Comparison of ENCODE assay signal across 9 mouse cellular contexts in genomic region chr8:108699011-108699410, GRCm38 (mm10).
DNase-seq lines count a peak whose midpoint lies in the region; ATAC-seq and TF ChIP-seq lines count a peak whose summit lies in the region.
"Had no signal": no experiment of that assay in that cellular context is flagged by ENCODE, and none has a peak within 500 bp of the region (broad histone marks: within the 10 kb centered on the region; RNA-seq: fewer than 3 reads in every experiment).

No protein-coding gene starts in this region.

- no peak for TF ChIP-seq CTCF in lung, embryonic 14.5 days (IDR thresholded peaks at IDR 0.05; ENCODE audit: low read depth)
- no peak for TF ChIP-seq CTCF in left cerebral cortex, adult 2 months (IDR thresholded peaks at IDR 0.05)

- H3K4me2 ChIP-seq in lung, embryonic 14.5 days = peak overlapping the region; percentile 61
- H3K4me2 ChIP-seq in limb, embryonic 14.5 days (replicated peaks; ENCODE audit: low read depth, low read length, severe bottlenecking) = peak overlapping the region; percentile 61
- H3K4me2 ChIP-seq in stomach, embryonic 16.5 days (ENCODE audit: low read depth, low read length) = peak overlapping the region; percentile 45; the same call in 1 of the 2 replicates

- H3K27me3 ChIP-seq in lung, embryonic 14.5 days (ENCODE audit: insufficient read depth, low read length) = peaks cover 39% of the 10 kb centered on the region
- H3K27me3 ChIP-seq in limb, embryonic 14.5 days (ENCODE audit: control insufficient read depth, insufficient read depth, low read length) = peaks cover 46% of the 10 kb centered on the region
- peaks cover 29% of the 10 kb centered on the region for H3K27me3 ChIP-seq in stomach, embryonic 16.5 days (ENCODE audit: control insufficient read depth, insufficient read depth, low read length)

- peaks cover 12% of the 10 kb centered on the region; the same call in 1 of the 2 replicates for H3K4me1 ChIP-seq in lung, embryonic 14.5 days (ENCODE audit: insufficient read depth)
- H3K4me1 ChIP-seq in limb, embryonic 14.5 days (ENCODE audit: control insufficient read depth, insufficient read depth, low read length) = peaks cover 38% of the 10 kb centered on the region
- peaks cover 29% of the 10 kb centered on the region for H3K4me1 ChIP-seq in stomach, embryonic 16.5 days (ENCODE audit: control insufficient read depth, insufficient read depth, low read length)

- peak; percentile 32 for DNase-seq in adrenal gland, adult 2 months
- DNase-seq in adrenal gland, postnatal 14 days = no peak
- peak; percentile 15 for DNase-seq in lung, embryonic 14.5 days
- no peak for DNase-seq in lung, postnatal 36 days
- peak; percentile 25 for DNase-seq in limb, embryonic 14.5 days (ENCODE audit: low spot score)
- no peak for DNase-seq in left cerebral cortex, adult 2 months (ENCODE audit: extremely low spot score in 1 of 2, low spot score in 2 of 2)
- DNase-seq: kidney, postnatal 14 days had no signal

- no peak overlapping the region for H3K9ac ChIP-seq in lung, embryonic 14.5 days
- peak overlapping the region; percentile 53; the same call in 1 of the 2 replicates for H3K9ac ChIP-seq in limb, embryonic 14.5 days (ENCODE audit: low read depth, low read length, severe bottlenecking)
- H3K9ac ChIP-seq in stomach, embryonic 16.5 days (ENCODE audit: low read length) = no peak overlapping the region

- 0 out of 2 replicates have a peak overlapping the region, but pooled peaks have one; percentile 26 for H3K27ac ChIP-seq in lung, embryonic 14.5 days (ENCODE audit: low read depth)
- H3K27ac ChIP-seq in limb, embryonic 14.5 days (replicated peaks; ENCODE audit: low read depth, low read length) = peak overlapping the region; percentile 87
- no peak overlapping the region for H3K27ac ChIP-seq in stomach, embryonic 16.5 days (ENCODE audit: low read length)
- no peak overlapping the region for H3K27ac ChIP-seq in left cerebral cortex, adult 2 months

- H3K4me3 ChIP-seq in lung, embryonic 14.5 days (ENCODE audit: low read depth, low read length) = peak overlapping the region; percentile 29; the same call in 1 of the 2 replicates
- peak overlapping the region; percentile 33 for H3K4me3 ChIP-seq in limb, embryonic 14.5 days (replicated peaks; ENCODE audit: low read length)
- no peak overlapping the region for H3K4me3 ChIP-seq in stomach, embryonic 16.5 days (replicated peaks; ENCODE audit: low read length)
- H3K4me3 ChIP-seq in left cerebral cortex, adult 2 months = no peak overlapping the region

- WGBS in lung, embryonic 14.5 days = 17% methylated on average over 3 of the region's 3 CpGs
- WGBS in limb, embryonic 14.5 days = 8% methylated on average over 3 of the region's 3 CpGs
- 32% methylated on average over 3 of the region's 3 CpGs for WGBS in stomach, embryonic 16.5 days

- H3K9me3 ChIP-seq in lung, embryonic 14.5 days (ENCODE audit: low read depth, low read length) = no peaks in the 10 kb centered on the region
- H3K9me3 ChIP-seq in limb, embryonic 14.5 days (ENCODE audit: control insufficient read depth, low read length) = no peaks in the 10 kb centered on the region
- H3K9me3 ChIP-seq in stomach, embryonic 16.5 days (replicated peaks; ENCODE audit: control insufficient read depth, low read length) = no peaks in the 10 kb centered on the region

- ATAC-seq in lung, embryonic 14.5 days (ENCODE audit: insufficient read depth) = no peak
- ATAC-seq in limb, embryonic 14.5 days (ENCODE audit: low FRiP score, low read depth) = no peak
- ATAC-seq in stomach, embryonic 16.5 days (ENCODE audit: insufficient read depth, low FRiP score) = no peak
- ATAC-seq in cerebellum, adult (ENCODE audit: insufficient number of reproducible peaks, low FRiP score, low TSS enrichment) = no peak

- intact Hi-C loops in left cerebral cortex, adult 2 months (cut with DNase I) = loop anchor here (5.0 kb wide), 2 partner anchors 457 to 752 kb away; no protein-coding TSS in a partner anchor

- no peaks in the 10 kb centered on the region for H3K36me3 ChIP-seq in lung, embryonic 14.5 days (ENCODE audit: insufficient read depth)
- H3K36me3 ChIP-seq in limb, embryonic 14.5 days (ENCODE audit: control insufficient read depth, insufficient read depth, low read length) = no peaks in the 10 kb centered on the region
- H3K36me3 ChIP-seq in stomach, embryonic 16.5 days (ENCODE audit: control insufficient read depth, insufficient read depth, low read length) = no peaks in the 10 kb centered on the region

- TF ChIP-seq POLR2A in limb, embryonic 14.5 days (IDR thresholded peaks at IDR 0.05; ENCODE audit: borderline replicate concordance, extremely low read depth, insufficient read depth, insufficient read length) = no peak

Comparison
In these comparisons a context has a peak if more than half of its experiments do, and no peak if none do; other contexts are left out.
1. DNase-seq: peak in adrenal gland, adult 2 months (single experiment), lung, embryonic 14.5 days (single experiment) and limb, embryonic 14.5 days (single experiment); none in adrenal gland, postnatal 14 days (single experiment), lung, postnatal 36 days (single experiment) and left cerebral cortex, adult 2 months (0 of 2).
2. H3K27ac ChIP-seq: peak in lung, embryonic 14.5 days (single experiment) and limb, embryonic 14.5 days (single experiment); none in stomach, embryonic 16.5 days (single experiment) and left cerebral cortex, adult 2 months (single experiment).
3. H3K4me3 ChIP-seq: peak in lung, embryonic 14.5 days (single experiment) and limb, embryonic 14.5 days (single experiment); none in stomach, embryonic 16.5 days (single experiment) and left cerebral cortex, adult 2 months (single experiment).
4. Peak in every context shown above with its lines, with median percentiles within 50 percentile points of each other: H3K4me2 ChIP-seq.